Mouse (Mus musculus): Measurements from ENCODE around the gene D630039A03Rik.

D630039A03Rik gene

GRCm38 (mm10) chr4:57916201-57916661, at the start of gene D630039A03Rik:
Gene D630039A03Rik (minus strand): TSS chr4:57916297.
- in situ Hi-C loops (cut with MboI, MseI) = no loop called here

- in situ Hi-C loops (cut with MboI, MseI) = no loop called here
Measured at GRCm38 (mm10) chr4:57965516-57965915, 49.4 kb upstream of the D630039A03Rik start.

- in situ Hi-C loops (cut with MboI, MseI) = no loop called here
Measured at GRCm38 (mm10) chr4:57964143-57964542, 48.0 kb upstream of the D630039A03Rik start.

- in situ Hi-C loops (cut with MboI, MseI) = loop anchor here (5.0 to 10.0 kb wide), 2 partner anchors 73 to 956 kb away; partner anchors contain the start of gene Ecpas (in 1 of the 2)
Measured at GRCm38 (mm10) chr4:57959056-57959455, 43.0 kb upstream of the D630039A03Rik start.

- in situ Hi-C loops (cut with MboI, MseI) = loop anchor here (5.0 to 10.0 kb wide), 2 partner anchors 74 to 957 kb away; partner anchors contain the start of gene Ecpas (in 1 of the 2)
Measured at GRCm38 (mm10) chr4:57958098-57958497, 42.0 kb upstream of the D630039A03Rik start.

- in situ Hi-C loops (cut with MboI, MseI) = loop anchor here (5.0 to 10.0 kb wide), 2 partner anchors 75 to 957 kb away; partner anchors contain the start of gene Ecpas (in 1 of the 2)
Measured at GRCm38 (mm10) chr4:57957200-57958085, 41.3 kb upstream of the D630039A03Rik start.

- in situ Hi-C loops (cut with MboI, MseI) = loop anchor here (5.0 to 10.0 kb wide), 2 partner anchors 76 to 959 kb away; partner anchors contain the start of gene Ecpas (in 1 of the 2)
Measured at GRCm38 (mm10) chr4:57956029-57956960, 40.2 kb upstream of the D630039A03Rik start, which contains the start of gene Txn1. Gene Txn1 (minus strand): TSS chr4:57956411.

- in situ Hi-C loops (cut with MboI, MseI) = loop anchor here (5.0 to 10.0 kb wide), 2 partner anchors 77 to 959 kb away; partner anchors contain the start of gene Ecpas (in 1 of the 2)
Measured at GRCm38 (mm10) chr4:57955544-57955958, 39.5 kb upstream of the D630039A03Rik start.

GRCm38 (mm10) chr4:57954991-57955390, 38.9 kb upstream of the D630039A03Rik start:
- in situ Hi-C loops (cut with MboI, MseI) = loop anchor here (5.0 to 10.0 kb wide), 2 partner anchors 77 to 960 kb away; partner anchors contain the start of gene Ecpas (in 1 of the 2)

GRCm38 (mm10) chr4:57954580-57954979, 38.5 kb upstream of the D630039A03Rik start:
- in situ Hi-C loops (cut with MboI, MseI) = loop anchor here in 1 of 2 experiments (10.0 kb wide), 1 partner anchor 960 kb away; the partner anchor contains the start of gene Ecpas

- in situ Hi-C loops (cut with MboI, MseI) = loop anchor here in 1 of 2 experiments (10.0 kb wide), 1 partner anchor 961 kb away; the partner anchor contains the start of gene Ecpas
Measured at GRCm38 (mm10) chr4:57953796-57954195, 37.7 kb upstream of the D630039A03Rik start.

GRCm38 (mm10) chr4:57952891-57953290, 36.8 kb upstream of the D630039A03Rik start:
- in situ Hi-C loops (cut with MboI, MseI) = loop anchor here in 1 of 2 experiments (10.0 kb wide), 1 partner anchor 962 kb away; the partner anchor contains the start of gene Ecpas

GRCm38 (mm10) chr4:57952416-57952815, 36.3 kb upstream of the D630039A03Rik start:
- in situ Hi-C loops (cut with MboI, MseI) = loop anchor here in 1 of 2 experiments (10.0 kb wide), 1 partner anchor 962 kb away; the partner anchor contains the start of gene Ecpas

- in situ Hi-C loops (cut with MboI, MseI) = loop anchor here in 1 of 2 experiments (10.0 kb wide), 1 partner anchor 965 kb away; the partner anchor contains the start of gene Ecpas
Measured at GRCm38 (mm10) chr4:57949866-57950265, 33.8 kb upstream of the D630039A03Rik start.

GRCm38 (mm10) chr4:57947476-57947875, 31.4 kb upstream of the D630039A03Rik start:
- in situ Hi-C loops (cut with MboI, MseI) = no loop called here

GRCm38 (mm10) chr4:57947036-57947435, 30.9 kb upstream of the D630039A03Rik start:
- in situ Hi-C loops (cut with MboI, MseI) = no loop called here

- in situ Hi-C loops (cut with MboI, MseI) = no loop called here
Measured at GRCm38 (mm10) chr4:57942892-57943291, 26.8 kb upstream of the D630039A03Rik start.

- in situ Hi-C loops (cut with MboI, MseI) = no loop called here
Measured at GRCm38 (mm10) chr4:57940631-57941030, 24.5 kb upstream of the D630039A03Rik start.

- in situ Hi-C loops (cut with MboI, MseI) = no loop called here
Measured at GRCm38 (mm10) chr4:57937292-57937691, 21.2 kb upstream of the D630039A03Rik start.

- in situ Hi-C loops (cut with MboI, MseI) = no loop called here
Measured at GRCm38 (mm10) chr4:57934181-57934580, 18.1 kb upstream of the D630039A03Rik start.

All from T-helper 17 cell (primary cell).